Mouse (Mus musculus): ENCODE results near the gene Man2b1. TPM values are rescaled to one million over a fixed set of nuclear protein-coding genes. Genes with fewer than 3 reads are reported as not detected.
"Not testable (repeated sequence)": the region's sequence is repeated elsewhere in the genome, so short reads cannot be mapped to it uniquely, and the experiment has no call there.

The Man2b1 gene
- polyA plus RNA-seq, 1 experiment from 2014 or later: 25.2 TPM

- Histone ChIP-seq H3K4me3 (no peak overlapping the region), H3K9me3 (replicated peaks) (no peaks in the 10 kb centered on the region), H3K4me1 (no peaks in the 10 kb centered on the region), H3K36me3 (peaks cover 29% of the 10 kb centered on the region), H3K27me3 (ENCODE audit: low read depth, poor library complexity, severe bottlenecking) (no peaks in the 10 kb centered on the region), H3K27ac (no peak overlapping the region)
- WGBS: 95% methylated on average over 10 of the region's 10 CpGs
- DNase-seq (ENCODE audit: low spot score): no peak
These were observed 30.2 kb downstream of the Man2b1 start for GRCm38 (mm10) chr8:85113241-85113640.

- Histone ChIP-seq H3K4me3 (no peak overlapping the region), H3K27ac (no peak overlapping the region), H3K4me1 (peaks cover 3% of the 10 kb centered on the region), H3K27me3 (ENCODE audit: low read depth, poor library complexity, severe bottlenecking) (no peaks in the 10 kb centered on the region), H3K9me3 (replicated peaks) (no peaks in the 10 kb centered on the region), H3K36me3 (peaks cover 18% of the 10 kb centered on the region)
- 79% methylated on average over 4 of the region's 4 CpGs for WGBS
- DNase-seq (ENCODE audit: low spot score): no peak
These were observed 32.4 kb downstream of the Man2b1 start for GRCm38 (mm10) chr8:85115501-85115900.

GRCm38 (mm10) chr8:85116984-85117383, 33.9 kb downstream of the Man2b1 start:
- Histone ChIP-seq H3K27ac (no peak overlapping the region), H3K27me3 (ENCODE audit: low read depth, poor library complexity, severe bottlenecking) (no peaks in the 10 kb centered on the region), H3K36me3 (peaks cover 5% of the 10 kb centered on the region; the same call in 1 of the 2 replicates), H3K4me1 (peaks cover 3% of the 10 kb centered on the region), H3K9me3 (replicated peaks) (no peaks in the 10 kb centered on the region), H3K4me3 (no peak overlapping the region)
- 92% methylated on average over 7 of the region's 7 CpGs for WGBS
- no peak for DNase-seq (ENCODE audit: low spot score)

- WGBS: 7% methylated on average over 37 of the region's 37 CpGs
- H3K9me3 ChIP-seq (replicated peaks): no peaks in the 10 kb centered on the region
- H3K4me3 ChIP-seq: peak overlapping the region; percentile 68
- H3K4me1 ChIP-seq: peaks cover 3% of the 10 kb centered on the region
- no peaks in the 10 kb centered on the region for H3K36me3 ChIP-seq
- peak overlapping the region; percentile 81 for H3K27ac ChIP-seq
- no peaks in the 10 kb centered on the region for H3K27me3 ChIP-seq (ENCODE audit: low read depth, poor library complexity, severe bottlenecking)
- DNase-seq (ENCODE audit: low spot score): peak; percentile 86
These were observed 36.2 kb downstream of the Man2b1 start for GRCm38 (mm10) chr8:85119052-85119981.

GRCm38 (mm10) chr8:85120251-85120650, 37.2 kb downstream of the Man2b1 start:
- not testable (repeated sequence) for DNase-seq (ENCODE audit: low spot score); H3K27ac ChIP-seq; H3K4me3 ChIP-seq; H3K36me3 ChIP-seq; H3K27me3 ChIP-seq (ENCODE audit: low read depth, poor library complexity, severe bottlenecking); H3K9me3 ChIP-seq (replicated peaks); H3K4me1 ChIP-seq
- 77% methylated on average over 5 of the region's 5 CpGs for WGBS

- H3K4me1 ChIP-seq: peaks cover 3% of the 10 kb centered on the region
- no peaks in the 10 kb centered on the region for H3K27me3 ChIP-seq (ENCODE audit: low read depth, poor library complexity, severe bottlenecking)
- H3K4me3 ChIP-seq: no peak within 1 kb of the TSS
- H3K36me3 ChIP-seq: no peaks in the 10 kb centered on the region
- WGBS: 86% methylated on average over 3 of the region's 3 CpGs
- H3K9me3 ChIP-seq (replicated peaks): no peaks in the 10 kb centered on the region
- no peak for DNase-seq (ENCODE audit: low spot score)
- no peak within 1 kb of the TSS for H3K27ac ChIP-seq
These were observed 39.9 kb downstream of the Man2b1 start, which contains the start of gene Zfp791 for GRCm38 (mm10) chr8:85122995-85123394. Zfp791 (minus strand) TSS chr8:85123095.

- 89% methylated on average over 8 of the region's 8 CpGs for WGBS
- Histone ChIP-seq H3K27ac (no peak overlapping the region), H3K27me3 (ENCODE audit: low read depth, poor library complexity, severe bottlenecking) (no peaks in the 10 kb centered on the region), H3K4me3 (no peak overlapping the region), H3K9me3 (replicated peaks) (no peaks in the 10 kb centered on the region), H3K36me3 (no peaks in the 10 kb centered on the region), H3K4me1 (peaks cover 3% of the 10 kb centered on the region)
- no peak for DNase-seq (ENCODE audit: low spot score)
These were observed 40.6 kb downstream of the Man2b1 start for GRCm38 (mm10) chr8:85123691-85124090.

GRCm38 (mm10) chr8:85132335-85132734, 49.3 kb downstream of the Man2b1 start:
- H3K4me3 ChIP-seq: no peak overlapping the region
- WGBS: 94% methylated on average over 1 of the region's 1 CpGs

GRCm38 (mm10) chr8:85135690-85136089, 52.6 kb downstream of the Man2b1 start:
- H3K4me1 ChIP-seq; DNase-seq (ENCODE audit: low spot score); H3K4me3 ChIP-seq; H3K27ac ChIP-seq; H3K9me3 ChIP-seq (replicated peaks); H3K36me3 ChIP-seq: not testable (repeated sequence)
- WGBS: 84% methylated on average over 2 of the region's 2 CpGs
- H3K27me3 ChIP-seq (ENCODE audit: low read depth, poor library complexity, severe bottlenecking): peaks cover 10% of the 10 kb centered on the region

More at GRCm38 (mm10) chr8:85132335-85132734, 49.3 kb downstream of the Man2b1 start:
- Histone ChIP-seq H3K9me3 (replicated peaks) (no peaks in the 10 kb centered on the region), H3K27me3 (ENCODE audit: low read depth, poor library complexity, severe bottlenecking) (peaks cover 10% of the 10 kb centered on the region), H3K36me3 (no peaks in the 10 kb centered on the region), H3K27ac (no peak overlapping the region), H3K4me1 (no peaks in the 10 kb centered on the region)
- DNase-seq (ENCODE audit: low spot score): no peak

- Histone ChIP-seq H3K27ac (no peak overlapping the region), H3K36me3 (no peaks in the 10 kb centered on the region), H3K4me3 (no peak overlapping the region), H3K27me3 (ENCODE audit: low read depth, poor library complexity, severe bottlenecking) (no peaks in the 10 kb centered on the region), H3K4me1 (no peaks in the 10 kb centered on the region), H3K9me3 (replicated peaks) (no peaks in the 10 kb centered on the region; the same call in 1 of the 2 replicates)
- DNase-seq (ENCODE audit: low spot score): no peak
- WGBS: 98% methylated on average over 4 of the region's 4 CpGs
These were observed 59.4 kb downstream of the Man2b1 start for GRCm38 (mm10) chr8:85142516-85142915.

Small RNA genes lying within 50 kb of the gene (microRNA-seq; reads per million reads assigned to microRNA genes)
- gene Gm23388 (17.9 reads per million, percentile 27 among the genes with 10 or more reads in this experiment), gene Mir7070 (not detected)

Other genes with a start within 250 kb of the Man2b1 start
- 119 and 122 TPM in 2 replicates for gene Rad23a, start 242.6 kb upstream of the Man2b1 start, polyA plus RNA-seq (2016; fragmentation: Nextera tagmentation; extraction: Ambion mirVana)
- 820 and 843 TPM in 2 replicates for gene Calr, start 236.3 kb upstream of the Man2b1 start, polyA plus RNA-seq (2016; fragmentation: Nextera tagmentation; extraction: Ambion mirVana)
- 149 and 156 TPM in 2 replicates for gene Farsa, start 226.3 kb upstream of the Man2b1 start, polyA plus RNA-seq (2016; fragmentation: Nextera tagmentation; extraction: Ambion mirVana)
- gene Syce2, start 211.2 kb upstream of the Man2b1 start, polyA plus RNA-seq (2016; fragmentation: Nextera tagmentation; extraction: Ambion mirVana): 92.8 and 99.5 TPM in 2 replicates
- gene Gcdh, start 189.3 kb upstream of the Man2b1 start, polyA plus RNA-seq (2016; fragmentation: Nextera tagmentation; extraction: Ambion mirVana): 44.5 and 54.2 TPM in 2 replicates
- 14.0 and 18.7 TPM in 2 replicates for gene Klf1, start 181.3 kb upstream of the Man2b1 start, polyA plus RNA-seq (2016; fragmentation: Nextera tagmentation; extraction: Ambion mirVana)
- gene Dnase2a, start 174.7 kb upstream of the Man2b1 start, polyA plus RNA-seq (2016; fragmentation: Nextera tagmentation; extraction: Ambion mirVana): 6.4 and 8.2 TPM in 2 replicates
- gene Mast1, start 145.9 kb upstream of the Man2b1 start, polyA plus RNA-seq (2016; fragmentation: Nextera tagmentation; extraction: Ambion mirVana): 0.09 and 0.16 TPM in 2 replicates
- gene Rtbdn, start 136.3 kb upstream of the Man2b1 start, polyA plus RNA-seq (2016; fragmentation: Nextera tagmentation; extraction: Ambion mirVana): 0.44 and 0.58 TPM in 2 replicates
- not detected in 2 replicates for gene Gm49661, start 113.8 kb upstream of the Man2b1 start, polyA plus RNA-seq (2016; fragmentation: Nextera tagmentation; extraction: Ambion mirVana)
- gene Prdx2, start 113.7 kb upstream of the Man2b1 start, polyA plus RNA-seq (2016; fragmentation: Nextera tagmentation; extraction: Ambion mirVana): 1,175 and 1,260 TPM in 2 replicates
- 156 and 168 TPM in 2 replicates for gene Rnaseh2a, start 113.5 kb upstream of the Man2b1 start, polyA plus RNA-seq (2016; fragmentation: Nextera tagmentation; extraction: Ambion mirVana)
- 9.9 and 14.4 TPM in 2 replicates for gene Junb, start 104.6 kb upstream of the Man2b1 start, polyA plus RNA-seq (2016; fragmentation: Nextera tagmentation; extraction: Ambion mirVana)
- gene Hook2, start 92.7 kb upstream of the Man2b1 start, polyA plus RNA-seq (2016; fragmentation: Nextera tagmentation; extraction: Ambion mirVana): 16.0 and 19.1 TPM in 2 replicates
- gene Best2, start 68.7 kb upstream of the Man2b1 start, polyA plus RNA-seq (2016; fragmentation: Nextera tagmentation; extraction: Ambion mirVana): not detected in 2 replicates
- 161 and 163 TPM in 2 replicates for gene Asna1, start 58.0 kb upstream of the Man2b1 start, polyA plus RNA-seq (2016; fragmentation: Nextera tagmentation; extraction: Ambion mirVana)
- gene Trir, start 56.4 kb upstream of the Man2b1 start, polyA plus RNA-seq (2016; fragmentation: Nextera tagmentation; extraction: Ambion mirVana): 138 and 157 TPM in 2 replicates
- 28.1 and 28.4 TPM in 2 replicates for gene Tnpo2, start 46.4 kb upstream of the Man2b1 start, polyA plus RNA-seq (2016; fragmentation: Nextera tagmentation; extraction: Ambion mirVana)
- gene Fbxw9, start 23.2 kb upstream of the Man2b1 start, polyA plus RNA-seq (2016; fragmentation: Nextera tagmentation; extraction: Ambion mirVana): 19.9 and 23.1 TPM in 2 replicates
- gene Gm5741, start 15.3 kb upstream of the Man2b1 start, polyA plus RNA-seq (2016; fragmentation: Nextera tagmentation; extraction: Ambion mirVana): 0.79 TPM in 1 of 2 replicates, not detected in the other
- gene Dhps, start 11.5 kb upstream of the Man2b1 start, polyA plus RNA-seq (2016; fragmentation: Nextera tagmentation; extraction: Ambion mirVana): 70.2 and 79.0 TPM in 2 replicates
- gene Wdr83os, start 2.5 kb upstream of the Man2b1 start, polyA plus RNA-seq (2016; fragmentation: Nextera tagmentation; extraction: Ambion mirVana): 109 and 116 TPM in 2 replicates
- gene Wdr83, start 2.0 kb upstream of the Man2b1 start, polyA plus RNA-seq (2016; fragmentation: Nextera tagmentation; extraction: Ambion mirVana): 62.5 and 66.4 TPM in 2 replicates
- 1.1 and 1.9 TPM in 2 replicates for gene Zfp791, start 39.8 kb downstream of the Man2b1 start, polyA plus RNA-seq (2016; fragmentation: Nextera tagmentation; extraction: Ambion mirVana)
- not detected in 2 replicates for gene Cks1brt, start 68.7 kb downstream of the Man2b1 start, polyA plus RNA-seq (2016; fragmentation: Nextera tagmentation; extraction: Ambion mirVana)
- gene Olfr371, start 142.7 kb downstream of the Man2b1 start, polyA plus RNA-seq (2016; fragmentation: Nextera tagmentation; extraction: Ambion mirVana): not detected in 2 replicates
- gene Orc6, start 216.4 kb downstream of the Man2b1 start, polyA plus RNA-seq (2016; fragmentation: Nextera tagmentation; extraction: Ambion mirVana): 156 and 158 TPM in 2 replicates
- gene Vps35, start 216.5 kb downstream of the Man2b1 start, polyA plus RNA-seq (2016; fragmentation: Nextera tagmentation; extraction: Ambion mirVana): 128 and 137 TPM in 2 replicates

Data from limb, embryonic 10.5 days (tissue).